Mouse (Mus musculus): ENCODE measurements at regions not wholly inside any gene's neighbourhood (a gene's known extent, or its start where the extent isn't known, plus 50 kb on each side); places are given as distances from the start of the nearest gene placed in this dataset.

GRCm38 (mm10) chr10:46321040-46321439, 743.4 kb downstream of the Hace1 start:
- DNase-seq (ENCODE audit: low spot score) = no peak
- ATAC-seq (replicated peaks; ENCODE audit: low FRiP score, low read depth) = no peak
- H3K9me3 ChIP-seq (replicated peaks; ENCODE audit: low read length) = no peaks in the 10 kb centered on the region
- 92% methylated on average over 3 of the region's 3 CpGs for WGBS
- no peaks in the 10 kb centered on the region for H3K27me3 ChIP-seq (ENCODE audit: insufficient read depth, low read length)
- no peak overlapping the region for H3K4me2 ChIP-seq (ENCODE audit: low read length)
- no peak overlapping the region for H3K4me3 ChIP-seq (replicated peaks; ENCODE audit: low read depth, low read length)
- no peak overlapping the region for H3K9ac ChIP-seq (ENCODE audit: low read depth, low read length)
- no peaks in the 10 kb centered on the region for H3K36me3 ChIP-seq (ENCODE audit: insufficient read depth, low read length)
- no peaks in the 10 kb centered on the region for H3K4me1 ChIP-seq (replicated peaks; ENCODE audit: insufficient read depth, low read length)
- no peak for TF ChIP-seq CTCF (IDR thresholded peaks at IDR 0.05; ENCODE audit: low read depth)
- H3K27ac ChIP-seq = no peak overlapping the region

GRCm38 (mm10) chr10:46329052-46329451, 751.4 kb downstream of the Hace1 start:
- Histone ChIP-seq H3K4me1 (replicated peaks; ENCODE audit: insufficient read depth, low read length) (no peaks in the 10 kb centered on the region), H3K9me3 (replicated peaks; ENCODE audit: low read length) (no peaks in the 10 kb centered on the region), H3K4me3 (replicated peaks; ENCODE audit: low read depth, low read length) (no peak overlapping the region), H3K27ac (no peak overlapping the region), H3K4me2 (ENCODE audit: low read length) (no peak overlapping the region), H3K36me3 (ENCODE audit: insufficient read depth, low read length) (no peaks in the 10 kb centered on the region), H3K27me3 (ENCODE audit: insufficient read depth, low read length) (no peaks in the 10 kb centered on the region), H3K9ac (ENCODE audit: low read depth, low read length) (no peak overlapping the region)
- WGBS = 89% methylated on average over 1 of the region's 1 CpGs
- no peak for DNase-seq (ENCODE audit: low spot score)
- TF ChIP-seq CTCF (IDR thresholded peaks at IDR 0.05; ENCODE audit: low read depth) = no peak
- no peak for ATAC-seq (replicated peaks; ENCODE audit: low FRiP score, low read depth)

GRCm38 (mm10) chr10:46331599-46332283, 754.1 kb downstream of the Hace1 start:
- ATAC-seq (replicated peaks; ENCODE audit: low FRiP score, low read depth) = no peak
- no peaks in the 10 kb centered on the region for H3K36me3 ChIP-seq (ENCODE audit: insufficient read depth, low read length)
- H3K27ac ChIP-seq = no peak overlapping the region
- H3K4me1 ChIP-seq (replicated peaks; ENCODE audit: insufficient read depth, low read length) = no peaks in the 10 kb centered on the region
- H3K27me3 ChIP-seq (ENCODE audit: insufficient read depth, low read length) = no peaks in the 10 kb centered on the region
- no peak for TF ChIP-seq CTCF (IDR thresholded peaks at IDR 0.05; ENCODE audit: low read depth)
- DNase-seq (ENCODE audit: low spot score) = no peak
- H3K4me2 ChIP-seq (ENCODE audit: low read length) = no peak overlapping the region
- no peak overlapping the region for H3K4me3 ChIP-seq (replicated peaks; ENCODE audit: low read depth, low read length)
- H3K9ac ChIP-seq (ENCODE audit: low read depth, low read length) = no peak overlapping the region
- no peaks in the 10 kb centered on the region for H3K9me3 ChIP-seq (replicated peaks; ENCODE audit: low read length)

- Histone ChIP-seq H3K36me3 (ENCODE audit: insufficient read depth, low read length) (no peaks in the 10 kb centered on the region), H3K4me1 (replicated peaks; ENCODE audit: insufficient read depth, low read length) (no peaks in the 10 kb centered on the region), H3K27me3 (ENCODE audit: insufficient read depth, low read length) (no peaks in the 10 kb centered on the region), H3K9ac (ENCODE audit: low read depth, low read length) (no peak overlapping the region), H3K9me3 (replicated peaks; ENCODE audit: low read length) (no peaks in the 10 kb centered on the region), H3K27ac (no peak overlapping the region), H3K4me3 (replicated peaks; ENCODE audit: low read depth, low read length) (no peak overlapping the region), H3K4me2 (ENCODE audit: low read length) (no peak overlapping the region)
- no peak for DNase-seq (ENCODE audit: low spot score)
- TF ChIP-seq CTCF (IDR thresholded peaks at IDR 0.05; ENCODE audit: low read depth) = no peak
- no peak for ATAC-seq (replicated peaks; ENCODE audit: low FRiP score, low read depth)
Observed at GRCm38 (mm10) chr10:46333231-46333630, 755.6 kb downstream of the Hace1 start.

GRCm38 (mm10) chr10:46345315-46345714, 767.7 kb downstream of the Hace1 start:
- no peak for TF ChIP-seq CTCF (IDR thresholded peaks at IDR 0.05; ENCODE audit: low read depth)
- H3K27me3 ChIP-seq (ENCODE audit: insufficient read depth, low read length) = no peaks in the 10 kb centered on the region

GRCm38 (mm10) chr10:46349613-46350012, 772.0 kb downstream of the Hace1 start:
- H3K4me3 ChIP-seq (replicated peaks; ENCODE audit: low read depth, low read length) = no peak overlapping the region
- H3K27ac ChIP-seq = no peak overlapping the region
- no peaks in the 10 kb centered on the region for H3K27me3 ChIP-seq (ENCODE audit: insufficient read depth, low read length)
- H3K4me1 ChIP-seq (replicated peaks; ENCODE audit: insufficient read depth, low read length) = no peaks in the 10 kb centered on the region
- no peaks in the 10 kb centered on the region for H3K9me3 ChIP-seq (replicated peaks; ENCODE audit: low read length)
- no peak for DNase-seq (ENCODE audit: low spot score)
- WGBS = 65% methylated on average over 4 of the region's 4 CpGs
- TF ChIP-seq CTCF (IDR thresholded peaks at IDR 0.05; ENCODE audit: low read depth) = no peak
- H3K36me3 ChIP-seq (ENCODE audit: insufficient read depth, low read length) = no peaks in the 10 kb centered on the region
- no peak overlapping the region for H3K4me2 ChIP-seq (ENCODE audit: low read length)
- no peak overlapping the region for H3K9ac ChIP-seq (ENCODE audit: low read depth, low read length)
- ATAC-seq (replicated peaks; ENCODE audit: low FRiP score, low read depth) = no peak

More at GRCm38 (mm10) chr10:46345315-46345714, 767.7 kb downstream of the Hace1 start:
- H3K36me3 ChIP-seq (ENCODE audit: insufficient read depth, low read length) = no peaks in the 10 kb centered on the region
- no peak overlapping the region for H3K27ac ChIP-seq
- H3K9me3 ChIP-seq (replicated peaks; ENCODE audit: low read length) = no peaks in the 10 kb centered on the region
- DNase-seq (ENCODE audit: low spot score) = no peak
- H3K4me3 ChIP-seq (replicated peaks; ENCODE audit: low read depth, low read length) = no peak overlapping the region
- no peak overlapping the region for H3K4me2 ChIP-seq (ENCODE audit: low read length)
- no peak for ATAC-seq (replicated peaks; ENCODE audit: low FRiP score, low read depth)
- no peak overlapping the region for H3K9ac ChIP-seq (ENCODE audit: low read depth, low read length)
- WGBS = 78% methylated on average over 4 of the region's 4 CpGs
- H3K4me1 ChIP-seq (replicated peaks; ENCODE audit: insufficient read depth, low read length) = no peaks in the 10 kb centered on the region

GRCm38 (mm10) chr10:46350196-46350595, 772.6 kb downstream of the Hace1 start:
- no peaks in the 10 kb centered on the region for H3K27me3 ChIP-seq (ENCODE audit: insufficient read depth, low read length)
- H3K4me2 ChIP-seq (ENCODE audit: low read length) = no peak overlapping the region
- no peak for TF ChIP-seq CTCF (IDR thresholded peaks at IDR 0.05; ENCODE audit: low read depth)
- no peaks in the 10 kb centered on the region for H3K9me3 ChIP-seq (replicated peaks; ENCODE audit: low read length)
- H3K4me1 ChIP-seq (replicated peaks; ENCODE audit: insufficient read depth, low read length) = no peaks in the 10 kb centered on the region
- no peak overlapping the region for H3K27ac ChIP-seq
- H3K9ac ChIP-seq (ENCODE audit: low read depth, low read length) = no peak overlapping the region
- DNase-seq (ENCODE audit: low spot score) (no peak), ATAC-seq (replicated peaks; ENCODE audit: low FRiP score, low read depth) (no peak)
- no peak overlapping the region for H3K4me3 ChIP-seq (replicated peaks; ENCODE audit: low read depth, low read length)
- WGBS = 43% methylated on average over 2 of the region's 2 CpGs
- H3K36me3 ChIP-seq (ENCODE audit: insufficient read depth, low read length) = no peaks in the 10 kb centered on the region
